Mouse (Mus musculus) intestine, postnatal 0 days (tissue): Measurements from ENCODE around the gene Nasp. TPM values are rescaled to one million over a fixed set of nuclear protein-coding genes. Genes with fewer than 3 reads are reported as not detected.

Source experiments
- ATAC-seq: fragments of 200-750 bp; cut with Nextera tagmentation; 2 replicates; pipeline ENCODE4 v1.8.0; 2017; ENCODE audit warnings: mild to moderate bottlenecking, moderate TSS enrichment, moderate library complexity
- H3K27ac ChIP-seq: fragments of 300-500 bp; sonication (generic); 2 replicates; pipeline ENCODE4 v1.5.1; 2014; ENCODE audit warnings: mild to moderate bottlenecking, low read depth, low read length, moderate library complexity
- H3K27me3 ChIP-seq: fragments of 300-500 bp; sonication (generic); replicated peaks from 2 replicates; pipeline ENCODE4 v1.6.1; 2014; ENCODE audit warnings: low read length, mixed read lengths; ENCODE audit not compliant: control insufficient read depth, insufficient read depth
- H3K36me3 ChIP-seq: fragments of 300-500 bp; sonication (generic); 2 replicates; pipeline ENCODE4 v1.6.1; 2014; ENCODE audit warnings: mild to moderate bottlenecking, moderate library complexity; ENCODE audit not compliant: control insufficient read depth, insufficient read depth
- H3K4me1 ChIP-seq: fragments of 300-500 bp; sonication (generic); replicated peaks from 2 replicates; pipeline ENCODE4 v1.6.1; 2014; ENCODE audit warnings: antibody characterized with exemption, low read length, mixed read lengths; ENCODE audit not compliant: control insufficient read depth, insufficient read depth
- H3K4me2 ChIP-seq: fragments of 300-500 bp; sonication (generic); replicated peaks from 2 replicates; pipeline ENCODE4 v1.6.1; 2014; ENCODE audit warnings: low read depth, mild to moderate bottlenecking, moderate library complexity
- H3K4me3 ChIP-seq: fragments of 300-500 bp; sonication (generic); 2 replicates; pipeline ENCODE4 v1.5.1; 2014; ENCODE audit warnings: low read depth, low read length
- H3K9ac ChIP-seq: fragments of 300-500 bp; sonication (generic); 2 replicates; pipeline ENCODE4 v1.6.1; 2014; ENCODE audit warnings: mild to moderate bottlenecking, low read depth, low read length
- H3K9me3 ChIP-seq: fragments of 300-500 bp; sonication (generic); 2 replicates; pipeline ENCODE4 v1.6.1; 2016; ENCODE audit warnings: mixed run types; ENCODE audit not compliant: control insufficient read depth
- CTCF ChIP-seq: sonication (generic); IDR thresholded peaks from 2 replicates; pipeline ENCODE4 v1.5.1; 2016; ENCODE audit warnings: low read depth, mild to moderate bottlenecking, control low read depth, antibody characterized with exemption, moderate library complexity
- WGBS: fragments of 180-500 bp; shearing (Covaris S2); extraction: QIAGEN DNeasy Blood & Tissue Kit; methylation state at CpG from one replicate; pipeline ENCODE4 v1.1.7; 2014; 5-methylcytosine and 5-hydroxymethylcytosine counted together
- polyA plus RNA-seq: library from polyadenylated mRNA; unstranded; fragments of >200 nt; fragmentation: Nextera tagmentation; extraction: Ambion mirVana; gene quantifications from 2 replicates; pipeline ENCODE4 v1.2.1, GENCODE M21; 2015

Nasp gene
- polyA plus RNA-seq, 1 experiment from 2014 or later, result 36.9 TPM

DNA sequence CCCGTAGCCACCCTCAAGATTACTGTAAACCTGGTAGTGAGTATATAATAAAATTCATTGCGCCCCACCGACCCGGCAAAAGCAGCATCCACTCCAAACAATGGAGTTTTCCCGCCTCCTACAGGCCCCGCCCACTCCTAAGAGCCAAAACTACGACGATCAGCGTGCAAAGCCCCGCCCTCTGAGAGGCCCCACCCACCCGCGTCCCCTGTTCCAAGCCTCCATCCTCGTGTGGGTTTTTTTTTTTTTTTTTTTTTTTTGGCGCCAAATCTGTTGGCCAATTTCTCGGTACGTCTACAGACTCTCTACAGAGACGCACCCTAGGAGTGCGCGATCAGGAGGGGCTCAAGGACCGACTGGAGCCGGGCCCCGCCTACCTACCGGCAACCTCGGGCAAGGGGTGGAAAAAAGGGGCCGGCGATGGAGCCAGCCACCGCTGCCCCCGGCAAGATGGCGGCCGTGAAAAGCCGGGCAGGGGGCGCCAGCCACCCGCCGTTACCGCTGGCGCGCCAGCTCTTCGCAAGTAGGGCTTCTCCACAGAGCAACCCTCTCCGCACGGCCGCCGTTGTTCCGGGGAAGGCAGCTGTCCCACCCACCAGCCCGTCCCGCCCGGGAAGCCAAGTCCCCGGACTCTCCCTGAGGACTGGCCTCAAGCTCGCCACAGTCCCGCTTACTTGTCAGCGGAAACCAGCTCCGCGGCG, 933 bp downstream of the Nasp start:
- Histone ChIP-seq H3K4me1 (peaks cover 5% of the 10 kb centered on the region; the same call in 1 of the 2 replicates), H3K27me3 (no peaks in the 10 kb centered on the region), H3K4me2 (peak overlapping the region; percentile 79), H3K9ac (peak overlapping the region; percentile 92), H3K4me3 (peak overlapping the region; percentile 100), H3K9me3 (no peaks in the 10 kb centered on the region), H3K27ac (peak overlapping the region; percentile 91), H3K36me3 (peaks cover 9% of the 10 kb centered on the region; the same call in 1 of the 2 replicates)
- ATAC-seq, result peak; percentile 62
- under 1% methylated on average over 52 of the region's 53 CpGs for WGBS
- peak; percentile 43 for TF ChIP-seq CTCF

DNA sequence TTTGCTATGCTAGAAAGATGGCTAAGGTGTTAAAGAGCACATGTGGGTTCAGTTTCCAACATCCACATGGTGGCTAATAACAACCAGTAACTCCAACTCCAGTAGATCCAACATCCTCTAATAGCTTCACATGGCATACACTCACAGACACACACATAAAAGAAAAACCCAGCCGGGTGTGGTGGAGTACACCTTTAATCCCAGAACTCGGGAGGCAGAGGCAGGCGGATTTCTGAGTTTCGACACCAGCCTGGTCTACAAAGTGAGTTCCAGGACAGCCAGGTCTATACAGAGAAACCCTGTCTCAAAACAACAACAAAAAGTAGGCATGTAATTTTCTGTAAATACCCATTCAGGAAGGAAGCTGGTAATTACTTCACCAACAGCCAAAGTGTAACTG, 2.9 kb downstream of the Nasp start:
- TF ChIP-seq CTCF, result no peak
- no peak for ATAC-seq
- no peaks in the 10 kb centered on the region for H3K27me3 ChIP-seq
- H3K9ac ChIP-seq, result no peak overlapping the region
- H3K36me3 ChIP-seq, result peaks cover 20% of the 10 kb centered on the region; the same call in 1 of the 2 replicates
- H3K9me3 ChIP-seq, result no peaks in the 10 kb centered on the region
- peaks cover 5% of the 10 kb centered on the region; the same call in 1 of the 2 replicates for H3K4me1 ChIP-seq
- no peak overlapping the region for H3K4me3 ChIP-seq
- no peak overlapping the region for H3K27ac ChIP-seq
- H3K4me2 ChIP-seq, result no peak overlapping the region
- 91% methylated on average over 4 of the region's 4 CpGs for WGBS

DNA sequence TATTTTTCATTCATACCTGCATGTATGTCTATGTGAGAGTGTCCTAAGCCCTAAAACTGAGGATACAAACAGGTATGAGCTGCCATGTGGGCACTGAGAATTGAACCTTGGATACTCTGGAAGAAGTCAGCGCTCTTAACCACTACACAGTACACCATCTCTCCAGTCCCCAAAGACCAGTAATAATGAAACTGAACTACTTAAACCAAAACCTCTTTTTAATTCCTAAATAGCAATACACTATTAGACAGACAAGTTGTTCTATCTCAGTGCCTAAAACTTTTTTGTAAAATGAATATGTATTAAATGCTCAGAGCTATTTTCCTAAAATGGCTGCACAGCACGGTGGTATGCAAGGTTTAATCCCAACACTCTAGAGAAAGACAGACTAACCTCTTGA, 12.5 kb downstream of the Nasp start:
- no peak for ATAC-seq
- no peak overlapping the region for H3K4me3 ChIP-seq
- H3K27ac ChIP-seq, result no peak overlapping the region
- H3K4me2 ChIP-seq, result no peak overlapping the region
- no peaks in the 10 kb centered on the region for H3K9me3 ChIP-seq
- no peak overlapping the region for H3K9ac ChIP-seq
- no peaks in the 10 kb centered on the region for H3K27me3 ChIP-seq
- no peak for TF ChIP-seq CTCF
- peaks cover 24% of the 10 kb centered on the region for H3K36me3 ChIP-seq
- no peaks in the 10 kb centered on the region for H3K4me1 ChIP-seq
- 98% methylated on average over 2 of the region's 2 CpGs for WGBS

DNA sequence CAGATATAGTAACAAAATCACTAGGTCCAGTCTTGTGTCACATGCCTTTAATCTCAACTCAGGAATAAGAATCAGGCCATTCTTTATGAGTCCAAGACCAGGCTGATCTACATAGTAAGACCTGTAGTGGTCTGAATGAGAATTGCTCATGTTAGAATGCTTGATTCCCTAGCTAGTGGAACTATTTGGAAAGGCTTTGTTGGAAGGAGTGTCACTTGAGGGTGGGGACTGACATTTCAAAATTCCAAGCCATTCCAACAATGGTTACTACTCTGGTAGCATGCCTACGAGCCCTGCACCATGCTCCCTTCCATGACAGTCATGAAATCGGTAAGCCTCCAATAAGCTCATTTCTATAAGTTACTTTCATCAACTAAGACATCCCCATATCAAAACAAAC, 15.1 kb downstream of the Nasp start:
- Histone ChIP-seq H3K27me3 (no peaks in the 10 kb centered on the region), H3K9ac (no peak overlapping the region), H3K4me1 (no peaks in the 10 kb centered on the region), H3K4me3 (no peak overlapping the region), H3K36me3 (peaks cover 34% of the 10 kb centered on the region), H3K9me3 (no peaks in the 10 kb centered on the region), H3K27ac (no peak overlapping the region), H3K4me2 (no peak overlapping the region)
- no peak for TF ChIP-seq CTCF
- ATAC-seq, result no peak
- 100% methylated on average over 2 of the region's 2 CpGs for WGBS

DNA sequence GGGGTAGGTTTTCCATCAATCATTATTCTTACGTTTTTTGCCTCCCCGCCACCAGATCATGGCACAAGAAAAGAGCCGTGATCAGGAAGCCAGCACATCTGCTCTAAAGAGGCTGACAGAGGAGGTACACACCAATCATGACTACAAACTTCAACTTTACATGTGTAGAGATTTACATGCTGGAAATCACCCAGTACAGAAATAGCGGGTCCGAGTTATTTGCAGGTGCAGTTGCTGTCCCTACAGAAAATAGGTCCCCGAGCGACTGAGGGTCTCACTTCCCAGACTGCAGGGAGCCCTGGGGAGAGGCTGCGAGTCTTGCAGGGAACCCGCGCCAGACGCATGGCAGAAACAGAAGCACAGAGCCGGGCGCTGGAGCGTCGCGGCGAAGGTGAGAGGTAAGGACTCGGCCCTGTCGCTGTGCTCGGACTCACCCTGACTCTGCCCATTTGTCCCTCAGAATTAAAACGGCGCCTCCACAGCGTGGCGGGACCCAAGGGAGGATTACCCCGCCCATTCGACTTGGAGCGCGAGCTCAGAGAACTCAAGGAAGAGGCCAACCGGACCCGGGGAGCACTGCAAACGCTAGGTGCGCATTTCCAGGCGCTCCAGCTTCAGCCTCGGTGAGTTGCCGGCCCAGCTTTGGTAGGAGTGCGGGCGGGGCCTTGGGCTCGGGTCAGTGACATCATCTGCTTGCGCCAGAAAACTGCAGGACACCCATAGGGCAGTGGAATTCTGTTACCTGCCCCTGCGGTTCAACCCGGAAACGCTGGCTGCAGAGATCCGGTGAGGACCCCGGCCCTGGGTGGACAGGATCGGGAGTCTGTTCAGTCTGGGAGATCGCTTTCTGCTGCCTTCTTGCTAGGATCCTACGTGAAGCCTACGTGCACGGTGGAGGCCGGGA, 30.5 kb downstream of the Nasp start:
- under 1% methylated on average over 50 of the region's 50 CpGs for WGBS
- no peaks in the 10 kb centered on the region for H3K27me3 ChIP-seq

DNA sequence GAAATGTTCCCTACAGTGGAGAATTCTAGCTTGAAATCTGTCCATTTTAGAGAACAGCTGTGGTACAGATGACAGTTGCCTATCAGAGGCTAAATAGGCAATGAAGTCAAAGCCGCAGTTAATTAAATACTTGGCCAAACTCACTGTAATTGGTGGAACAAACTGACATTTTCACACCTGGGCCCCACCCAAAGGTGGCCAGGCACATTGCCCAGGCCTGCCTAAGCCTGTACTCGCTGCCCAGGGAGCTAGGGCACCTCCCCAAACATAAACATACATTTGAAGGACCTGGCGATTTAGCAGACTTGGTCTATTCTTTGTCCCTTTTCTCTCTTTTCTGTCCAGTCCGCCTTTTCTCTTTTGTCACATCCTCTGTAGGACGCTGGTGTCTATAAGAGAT, 31.4 kb downstream of the Nasp start, which contains the start of gene Ccdc17:
Ccdc17 (plus strand) TSS at position 276 of the 400 bp plus-strand sequence.
- WGBS, result 20% methylated on average over 5 of the region's 5 CpGs
- peak within 1 kb of the TSS; percentile 97 for H3K4me2 ChIP-seq
- peak within 1 kb of the TSS; percentile 53 for H3K4me3 ChIP-seq
- no peaks in the 10 kb centered on the region for H3K9me3 ChIP-seq
- H3K27me3 ChIP-seq, result no peaks in the 10 kb centered on the region
- ATAC-seq, result no peak
- peak within 1 kb of the TSS; percentile 60 for H3K9ac ChIP-seq
- no peak for TF ChIP-seq CTCF
- peaks cover 5% of the 10 kb centered on the region; the same call in 1 of the 2 replicates for H3K4me1 ChIP-seq
- peak within 1 kb of the TSS; percentile 85 for H3K27ac ChIP-seq
- peaks cover 32% of the 10 kb centered on the region for H3K36me3 ChIP-seq

More for the DNA sequence above, 30.5 kb downstream of the Nasp start:
- Histone ChIP-seq H3K9ac (peak overlapping the region; percentile 60), H3K9me3 (no peaks in the 10 kb centered on the region), H3K36me3 (peaks cover 32% of the 10 kb centered on the region), H3K27ac (peak overlapping the region; percentile 85), H3K4me1 (peaks cover 5% of the 10 kb centered on the region; the same call in 1 of the 2 replicates), H3K4me3 (peak overlapping the region; percentile 53), H3K4me2 (peak overlapping the region; percentile 97)
- peak; percentile 98 for ATAC-seq
- peak; percentile 54 for TF ChIP-seq CTCF
